Mouse (Mus musculus) E14TG2a.4 (cell line): ENCODE results near the gene Lmnb2.

Experiments
- H3K27me3 ChIP-seq: 2 replicates; pipeline ENCODE4 v1.6.1; 2014; ENCODE audit warnings: low read length, control low read depth; ENCODE audit not compliant: insufficient read depth
- H3K36me3 ChIP-seq: 2 replicates; pipeline ENCODE4 v1.6.1; 2014; ENCODE audit warnings: low read length, control low read depth; ENCODE audit not compliant: insufficient read depth
- H3K4me1 ChIP-seq: replicated peaks from 2 replicates; pipeline ENCODE4 v1.6.1; 2014; ENCODE audit warnings: low read depth, low read length, control low read depth
- H3K4me3 ChIP-seq: replicated peaks from 2 replicates; pipeline ENCODE4 v1.5.1; 2014; ENCODE audit warnings: mild to moderate bottlenecking, low read length
- H3K9me3 ChIP-seq: 2 replicates; pipeline ENCODE4 v1.6.1; 2014; ENCODE audit warnings: low read length, control low read depth
- CTCF ChIP-seq: conservative IDR thresholded peaks from 2 replicates; pipeline ENCODE4 v1.5.1; 2014; ENCODE audit warnings: low read length
- NANOG ChIP-seq: IDR thresholded peaks from 2 replicates; pipeline ENCODE4 v1.6.1; 2014; ENCODE audit warnings: borderline replicate concordance, low read length, mixed read lengths
- POU5F1 ChIP-seq: IDR thresholded peaks from 2 replicates; pipeline ENCODE4 v1.6.1; 2014; ENCODE audit warnings: low read length, borderline replicate concordance

Gene Lmnb2

DNA sequence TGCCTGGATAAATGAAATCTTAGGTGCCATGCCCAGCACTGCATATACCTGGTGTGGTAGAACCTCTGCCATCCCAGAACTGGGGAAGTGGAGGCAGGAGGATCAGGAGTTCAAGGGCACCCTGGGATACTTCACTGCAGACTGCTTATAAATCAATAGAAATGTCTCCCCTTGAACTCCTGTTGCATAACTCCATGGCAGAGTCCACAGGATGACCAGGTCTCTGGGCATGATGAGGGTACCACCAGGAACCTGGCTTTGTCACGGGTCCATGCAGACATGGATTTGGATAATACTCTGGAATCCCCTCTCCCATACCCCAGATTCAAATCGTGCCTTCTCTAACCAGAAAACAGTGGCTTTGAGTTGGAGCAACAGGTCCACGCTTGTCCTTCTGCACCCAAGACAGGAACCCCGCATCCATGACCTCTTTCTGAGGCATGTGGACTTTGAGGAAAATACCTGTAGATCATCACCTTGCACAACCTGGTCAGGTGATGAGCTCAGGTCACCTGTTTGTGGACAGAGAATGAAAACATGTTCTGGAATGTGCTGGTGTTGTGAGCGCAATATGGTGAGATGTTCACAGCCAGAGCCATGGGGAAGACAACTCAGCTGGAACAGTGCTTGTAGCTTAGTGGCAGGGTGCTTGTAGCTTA, 41.1 kb upstream of the Lmnb2 start:
- Histone ChIP-seq H3K4me1 (peaks cover 84% of the 10 kb centered on the region), H3K27me3 (no peaks in the 10 kb centered on the region)
- no peak for TF ChIP-seq NANOG
- TF ChIP-seq POU5F1: no peak
- TF ChIP-seq CTCF: no peak

GRCm38 (mm10) chr10:80957791-80958190, 39.7 kb upstream of the Lmnb2 start:
- no peaks in the 10 kb centered on the region for H3K9me3 ChIP-seq
- no peaks in the 10 kb centered on the region for H3K36me3 ChIP-seq
- H3K27me3 ChIP-seq: no peaks in the 10 kb centered on the region
- peaks cover 81% of the 10 kb centered on the region for H3K4me1 ChIP-seq
- no peak overlapping the region for H3K4me3 ChIP-seq
- TF ChIP-seq NANOG (no peak), CTCF (peak; percentile 10; the same call in 1 of the 2 replicates), POU5F1 (no peak)

More for the DNA sequence above, 41.1 kb upstream of the Lmnb2 start:
- H3K36me3 ChIP-seq: no peaks in the 10 kb centered on the region
- H3K9me3 ChIP-seq: no peaks in the 10 kb centered on the region
- H3K4me3 ChIP-seq: no peak overlapping the region

DNA sequence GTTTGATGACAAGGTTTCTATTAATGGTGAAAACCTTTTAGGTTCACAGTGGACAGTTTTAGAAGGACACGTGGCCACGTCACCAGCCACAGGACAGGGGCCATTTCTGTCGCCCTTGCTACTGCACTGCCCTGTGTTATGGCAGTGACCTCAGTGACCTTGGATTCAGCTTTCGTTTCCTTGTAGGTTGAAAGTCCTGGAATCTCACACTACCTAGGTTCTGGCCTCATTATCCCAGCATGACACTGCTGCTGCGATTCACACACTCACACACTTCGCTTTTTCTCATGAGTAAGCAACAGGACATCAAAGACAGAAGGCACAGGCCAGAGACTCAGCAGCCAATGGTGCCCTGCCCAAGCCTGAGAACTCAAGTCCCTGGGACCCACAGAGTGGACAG, 38.9 kb upstream of the Lmnb2 start:
- no peaks in the 10 kb centered on the region for H3K9me3 ChIP-seq
- H3K4me3 ChIP-seq: no peak overlapping the region
- no peak for TF ChIP-seq NANOG
- no peak for TF ChIP-seq POU5F1
- TF ChIP-seq CTCF: no peak
- H3K36me3 ChIP-seq: no peaks in the 10 kb centered on the region
- H3K27me3 ChIP-seq: no peaks in the 10 kb centered on the region
- H3K4me1 ChIP-seq: peaks cover 81% of the 10 kb centered on the region

DNA sequence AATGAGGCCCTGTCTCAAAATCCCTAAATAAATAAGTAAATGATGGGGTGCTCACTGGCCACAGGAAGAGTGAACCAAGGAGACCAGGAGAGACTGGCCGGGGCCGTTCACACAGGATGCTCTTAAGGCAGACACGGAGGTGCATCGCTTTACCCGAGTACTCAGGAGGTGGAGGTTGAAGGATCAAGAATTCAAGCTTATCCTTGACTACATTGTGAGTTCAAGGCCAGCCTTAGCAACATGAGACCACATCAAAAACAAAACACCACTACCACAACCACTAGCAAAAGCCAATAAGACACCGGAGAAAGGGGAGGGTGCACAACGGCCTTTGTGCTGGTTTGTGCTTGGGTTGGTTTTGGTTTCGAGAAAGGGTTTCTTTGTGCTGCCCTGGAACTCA, 38.3 kb upstream of the Lmnb2 start:
- TF ChIP-seq POU5F1 (no peak), CTCF (no peak), NANOG (no peak)
- no peaks in the 10 kb centered on the region for H3K9me3 ChIP-seq
- no peaks in the 10 kb centered on the region for H3K36me3 ChIP-seq

GRCm38 (mm10) chr10:80955536-80955935, 37.5 kb upstream of the Lmnb2 start:
- Histone ChIP-seq H3K9me3 (no peaks in the 10 kb centered on the region), H3K36me3 (no peaks in the 10 kb centered on the region), H3K4me3 (0 out of 2 replicates have a peak overlapping the region, but pooled peaks have one; percentile 1), H3K27me3 (no peaks in the 10 kb centered on the region), H3K4me1 (peaks cover 84% of the 10 kb centered on the region)
- peak; percentile 99 for TF ChIP-seq CTCF
- TF ChIP-seq POU5F1: no peak
- TF ChIP-seq NANOG: no peak

More for the DNA sequence above, 38.3 kb upstream of the Lmnb2 start:
- Histone ChIP-seq H3K27me3 (no peaks in the 10 kb centered on the region), H3K4me3 (no peak overlapping the region), H3K4me1 (peaks cover 83% of the 10 kb centered on the region)

DNA sequence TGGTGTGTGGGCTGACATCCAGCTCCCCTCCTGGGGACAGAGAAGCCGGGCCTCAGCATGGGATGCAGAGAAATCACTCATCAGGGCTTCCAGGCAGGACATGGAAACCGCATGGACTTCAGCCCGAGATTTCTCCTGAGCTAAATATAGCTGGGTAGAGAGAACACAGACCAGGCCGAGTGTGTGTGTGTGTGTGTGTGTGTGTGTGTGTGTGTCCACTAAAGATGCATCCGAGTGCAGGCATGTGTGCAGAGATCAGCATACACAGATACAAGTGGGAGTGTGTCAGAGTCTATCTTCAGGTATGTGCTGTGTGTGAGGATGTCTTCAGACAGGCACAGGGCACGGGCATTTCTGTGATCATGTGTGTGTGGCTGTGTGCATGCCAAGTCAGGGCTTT, 36.8 kb upstream of the Lmnb2 start:
- Histone ChIP-seq H3K9me3 (no peaks in the 10 kb centered on the region), H3K36me3 (no peaks in the 10 kb centered on the region), H3K27me3 (no peaks in the 10 kb centered on the region), H3K4me1 (peaks cover 84% of the 10 kb centered on the region), H3K4me3 (0 out of 2 replicates have a peak overlapping the region, but pooled peaks have one; percentile 1)
- TF ChIP-seq CTCF (no peak), NANOG (no peak), POU5F1 (no peak)

GRCm38 (mm10) chr10:80954415-80954814, 36.4 kb upstream of the Lmnb2 start:
- Histone ChIP-seq H3K4me3 (no peak overlapping the region), H3K4me1 (peaks cover 84% of the 10 kb centered on the region), H3K36me3 (no peaks in the 10 kb centered on the region), H3K27me3 (no peaks in the 10 kb centered on the region), H3K9me3 (no peaks in the 10 kb centered on the region)
- TF ChIP-seq POU5F1 (no peak), CTCF (no peak)

- Histone ChIP-seq H3K9me3 (no peaks in the 10 kb centered on the region), H3K4me1 (peaks cover 93% of the 10 kb centered on the region), H3K36me3 (no peaks in the 10 kb centered on the region), H3K4me3 (peak overlapping the region; percentile 56; the same call in 1 of the 2 replicates), H3K27me3 (no peaks in the 10 kb centered on the region)
- TF ChIP-seq NANOG (no peak), CTCF (no peak), POU5F1 (no peak)
Measured at GRCm38 (mm10) chr10:80952449-80952848, 34.4 kb upstream of the Lmnb2 start.
